8 mouse cellular contexts compared by ENCODE assay signal in genomic region chr10:78010335-78010734, GRCm38 (mm10). TPM values are rescaled to one million over a fixed set of nuclear protein-coding genes. Genes with fewer than 3 reads are reported as not detected.
A peak's percentile ranks its signal among the peaks of the same experiment; 100 is the strongest.
DNase-seq lines count a peak whose midpoint lies in the region; ATAC-seq and TF ChIP-seq lines count a peak whose summit lies in the region.

No protein-coding gene starts in this region.

- TF ChIP-seq CTCF in spleen, adult 2 months (IDR thresholded peaks at IDR 0.05; ENCODE audit: extremely low read depth, insufficient read depth, insufficient read length, insufficient replicate concordance), result no peak

- no peak for DNase-seq in spleen, adult 2 months (ENCODE audit: low read depth in 1 of 2, low spot score in 2 of 2)
- DNase-seq in spleen, adult 12 weeks (ENCODE audit: low spot score), result no peak
- DNase-seq in forebrain, embryonic 10.5 days (ENCODE audit: extremely low spot score, low spot score), result peak; percentile 42
- DNase-seq in cerebellum, postnatal 36 days, result no peak
- DNase-seq in natural killer cell, adult 2 months (ENCODE audit: low spot score in 2 of 2), result no peak

- H3K4me2 ChIP-seq in limb, embryonic 12.5 days, result peak overlapping the region; percentile 88
- H3K4me2 ChIP-seq in neural tube, embryonic 15.5 days, result peak overlapping the region; percentile 81

- peaks cover 6% of the 10 kb centered on the region; the same call in 1 of the 2 replicates for H3K9me3 ChIP-seq in forebrain, embryonic 10.5 days
- peaks cover 8% of the 10 kb centered on the region; the same call in 1 of the 2 replicates for H3K9me3 ChIP-seq in limb, embryonic 12.5 days
- H3K9me3 ChIP-seq in neural tube, embryonic 15.5 days (replicated peaks), result no peaks in the 10 kb centered on the region

- no peaks in the 10 kb centered on the region for H3K36me3 ChIP-seq in spleen, adult 2 months (ENCODE audit: control insufficient read depth, insufficient read depth, low read length)
- peaks cover 24% of the 10 kb centered on the region for H3K36me3 ChIP-seq in forebrain, embryonic 10.5 days (replicated peaks)
- peaks cover 3% of the 10 kb centered on the region; the same call in 1 of the 2 replicates for H3K36me3 ChIP-seq in limb, embryonic 12.5 days
- no peaks in the 10 kb centered on the region for H3K36me3 ChIP-seq in neural tube, embryonic 15.5 days

- peak overlapping the region; percentile 11; the same call in 1 of the 2 replicates for H3K4me3 ChIP-seq in spleen, adult 2 months (ENCODE audit: extremely low read depth, insufficient read depth, insufficient read length)
- H3K4me3 ChIP-seq in forebrain, embryonic 10.5 days, result peak overlapping the region; percentile 84
- 0 out of 2 replicates have a peak overlapping the region, but pooled peaks have one; percentile 3 for H3K4me3 ChIP-seq in limb, embryonic 12.5 days (replicated peaks)
- no peak overlapping the region for H3K4me3 ChIP-seq in neural tube, embryonic 15.5 days (replicated peaks)

- peaks cover 9% of the 10 kb centered on the region; the same call in 1 of the 2 replicates for H3K4me1 ChIP-seq in spleen, adult 2 months (ENCODE audit: control insufficient read depth, insufficient read depth, insufficient read length)
- peaks cover 50% of the 10 kb centered on the region for H3K4me1 ChIP-seq in forebrain, embryonic 10.5 days
- H3K4me1 ChIP-seq in limb, embryonic 12.5 days (replicated peaks), result peaks cover 37% of the 10 kb centered on the region
- peaks cover 43% of the 10 kb centered on the region for H3K4me1 ChIP-seq in neural tube, embryonic 15.5 days

- H3K9ac ChIP-seq in limb, embryonic 12.5 days (replicated peaks), result peak overlapping the region; percentile 1; the same call in 1 of the 2 replicates
- no peak overlapping the region for H3K9ac ChIP-seq in neural tube, embryonic 15.5 days (replicated peaks)

- H3K27ac ChIP-seq in spleen, adult 2 months (ENCODE audit: insufficient read depth, low read length), result no peak overlapping the region
- H3K27ac ChIP-seq in forebrain, embryonic 10.5 days, result peak overlapping the region; percentile 99
- H3K27ac ChIP-seq in limb, embryonic 12.5 days, result peak overlapping the region; percentile 46; the same call in 1 of the 2 replicates
- H3K27ac ChIP-seq in neural tube, embryonic 15.5 days (replicated peaks), result no peak overlapping the region

- no peak for ATAC-seq in limb, embryonic 12.5 days (ENCODE audit: insufficient number of reproducible peaks, insufficient read depth, low FRiP score, low TSS enrichment, low read depth)
- ATAC-seq in neural tube, embryonic 15.5 days (ENCODE audit: low FRiP score), result no peak
- ATAC-seq in monocyte, adult 5-6 weeks (replicated peaks; ENCODE audit: insufficient number of reproducible peaks, low FRiP score, low TSS enrichment, poor library complexity, severe bottlenecking), result no peak

- H3K27me3 ChIP-seq in spleen, adult 2 months (ENCODE audit: control insufficient read depth, insufficient read depth, low read length), result no peaks in the 10 kb centered on the region
- H3K27me3 ChIP-seq in forebrain, embryonic 10.5 days (ENCODE audit: poor library complexity, severe bottlenecking), result no peaks in the 10 kb centered on the region
- H3K27me3 ChIP-seq in limb, embryonic 12.5 days, result no peaks in the 10 kb centered on the region
- no peaks in the 10 kb centered on the region for H3K27me3 ChIP-seq in neural tube, embryonic 15.5 days (replicated peaks)

- TF ChIP-seq POLR2A in spleen, adult 2 months (IDR thresholded peaks at IDR 0.05; ENCODE audit: low read depth, low read length), result no peak

- 11% methylated on average over 10 of the region's 10 CpGs for WGBS in spleen, adult 2 months
- 21% methylated on average over 10 of the region's 10 CpGs for WGBS in forebrain, embryonic 10.5 days
- WGBS in limb, embryonic 12.5 days, result 21% methylated on average over 10 of the region's 10 CpGs
- WGBS in neural tube, embryonic 15.5 days, result 18% methylated on average over 10 of the region's 10 CpGs

RNA-seq across cellular contexts. Expression of gene Pfkl, which starts 0.5 kb away (rescaled TPM):
- 61.1 and 65.8 TPM in 2 replicates for polyA plus RNA-seq in spleen, adult 2 months (2012; rRNA removed)
- 262 and 282 TPM in 2 replicates for polyA plus RNA-seq in forebrain, embryonic 10.5 days (2016; fragmentation: Nextera tagmentation; extraction: Ambion mirVana)
- 172 and 174 TPM in 2 replicates for polyA plus RNA-seq in limb, embryonic 12.5 days (2016; fragmentation: Nextera tagmentation; extraction: Ambion mirVana)
- 112 and 133 TPM in 2 replicates for polyA plus RNA-seq in neural tube, embryonic 15.5 days (2015; fragmentation: Nextera tagmentation; extraction: Ambion mirVana)
- total RNA-seq in monocyte, adult 5-6 weeks (2017), result 46.0 to 51.9 TPM (median 46.4 TPM) in 3 replicates

RNA-seq across cellular contexts. Expression of gene Dnmt3l, which starts 31.4 kb away (rescaled TPM):
- polyA plus RNA-seq in spleen, adult 2 months (2012; rRNA removed), result 0.08 TPM in 1 of 2 replicates, not detected in the other
- polyA plus RNA-seq in forebrain, embryonic 10.5 days (2016; fragmentation: Nextera tagmentation; extraction: Ambion mirVana), result not detected in 2 replicates
- polyA plus RNA-seq in limb, embryonic 12.5 days (2016; fragmentation: Nextera tagmentation; extraction: Ambion mirVana), result not detected in 2 replicates
- 0.09 TPM in 1 of 2 replicates, not detected in the other for polyA plus RNA-seq in neural tube, embryonic 15.5 days (2015; fragmentation: Nextera tagmentation; extraction: Ambion mirVana)
- total RNA-seq in monocyte, adult 5-6 weeks (2017), result not detected in 3 replicates

RNA-seq across cellular contexts. Expression of gene 1810043G02Rik, which starts 32.0 kb away (rescaled TPM):
- 21.4 and 30.1 TPM in 2 replicates for polyA plus RNA-seq in spleen, adult 2 months (2012; rRNA removed)
- 33.9 and 37.4 TPM in 2 replicates for polyA plus RNA-seq in forebrain, embryonic 10.5 days (2016; fragmentation: Nextera tagmentation; extraction: Ambion mirVana)
- 28.2 and 29.2 TPM in 2 replicates for polyA plus RNA-seq in limb, embryonic 12.5 days (2016; fragmentation: Nextera tagmentation; extraction: Ambion mirVana)
- polyA plus RNA-seq in neural tube, embryonic 15.5 days (2015; fragmentation: Nextera tagmentation; extraction: Ambion mirVana), result 48.5 and 51.5 TPM in 2 replicates
- total RNA-seq in monocyte, adult 5-6 weeks (2017), result 4.8 to 8.2 TPM (median 5.5 TPM) in 3 replicates

RNA-seq across cellular contexts. Expression of gene Aire, which starts 33.1 kb away (rescaled TPM):
- 4.0 and 4.6 TPM in 2 replicates for polyA plus RNA-seq in spleen, adult 2 months (2012; rRNA removed)
- 0.28 and 0.33 TPM in 2 replicates for polyA plus RNA-seq in forebrain, embryonic 10.5 days (2016; fragmentation: Nextera tagmentation; extraction: Ambion mirVana)
- 0.53 and 0.90 TPM in 2 replicates for polyA plus RNA-seq in limb, embryonic 12.5 days (2016; fragmentation: Nextera tagmentation; extraction: Ambion mirVana)
- 0.18 and 2.5 TPM in 2 replicates for polyA plus RNA-seq in neural tube, embryonic 15.5 days (2015; fragmentation: Nextera tagmentation; extraction: Ambion mirVana)
- not detected in 3 replicates for total RNA-seq in monocyte, adult 5-6 weeks (2017)

RNA-seq across cellular contexts. Expression of gene Trpm2, which starts 40.0 kb away (rescaled TPM):
- 51.6 and 52.3 TPM in 2 replicates for polyA plus RNA-seq in spleen, adult 2 months (2012; rRNA removed)
- 0.53 and 0.57 TPM in 2 replicates for polyA plus RNA-seq in forebrain, embryonic 10.5 days (2016; fragmentation: Nextera tagmentation; extraction: Ambion mirVana)
- polyA plus RNA-seq in limb, embryonic 12.5 days (2016; fragmentation: Nextera tagmentation; extraction: Ambion mirVana), result 0.29 and 0.53 TPM in 2 replicates
- polyA plus RNA-seq in neural tube, embryonic 15.5 days (2015; fragmentation: Nextera tagmentation; extraction: Ambion mirVana), result 8.1 and 9.5 TPM in 2 replicates
- 27.0 to 37.5 TPM (median 35.8 TPM) in 3 replicates for total RNA-seq in monocyte, adult 5-6 weeks (2017)

Comparison
In these comparisons a context has a peak if more than half of its experiments do, and no peak if none do; other contexts are left out.
1. H3K27ac ChIP-seq: peak in forebrain, embryonic 10.5 days (single experiment) and limb, embryonic 12.5 days (single experiment); none in spleen, adult 2 months (single experiment) and neural tube, embryonic 15.5 days (single experiment).